Mouse (Mus musculus) cerebellum, adult 8-10 months (tissue): Measurements from ENCODE around the gene Sh3glb2.

Source experiments
- DNase-seq: peaks from one replicate; pipeline ENCODE4 v3.0.0; 2022

Sh3glb2 gene

GRCm38 (mm10) chr2:30336174-30336915 lies 22.8 kb downstream of the Sh3glb2 start:
- peak; percentile 36 for DNase-seq

GRCm38 (mm10) chr2:30335324-30335723 lies 23.8 kb downstream of the Sh3glb2 start:
- no peak for DNase-seq

GRCm38 (mm10) chr2:30328791-30329190 lies 30.3 kb downstream of the Sh3glb2 start:
- no peak for DNase-seq

GRCm38 (mm10) chr2:30327276-30327675 lies 31.9 kb downstream of the Sh3glb2 start:
- peak; percentile 38 for DNase-seq

- no peak for DNase-seq
Measured at GRCm38 (mm10) chr2:30325296-30325695, 33.8 kb downstream of the Sh3glb2 start.

GRCm38 (mm10) chr2:30323111-30323510 lies 36.0 kb downstream of the Sh3glb2 start:
- DNase-seq: no peak

GRCm38 (mm10) chr2:30319260-30319659 lies 39.9 kb downstream of the Sh3glb2 start:
- no peak for DNase-seq

- DNase-seq: no peak
Measured at GRCm38 (mm10) chr2:30316955-30317354, 42.2 kb downstream of the Sh3glb2 start.

GRCm38 (mm10) chr2:30316136-30316535 lies 43.0 kb downstream of the Sh3glb2 start:
- no peak for DNase-seq

GRCm38 (mm10) chr2:30311481-30311880 lies 47.7 kb downstream of the Sh3glb2 start:
- DNase-seq: no peak

GRCm38 (mm10) chr2:30309351-30309750 lies 49.8 kb downstream of the Sh3glb2 start:
- no peak for DNase-seq

GRCm38 (mm10) chr2:30306087-30306486 lies 53.0 kb downstream of the Sh3glb2 start:
- DNase-seq: no peak

GRCm38 (mm10) chr2:30299966-30300365 lies 59.2 kb downstream of the Sh3glb2 start:
- DNase-seq: no peak

- DNase-seq: no peak
Measured at GRCm38 (mm10) chr2:30299525-30299924, 59.6 kb downstream of the Sh3glb2 start.
